Mouse (Mus musculus) spleen, postnatal 0 days (tissue): ENCODE results near the gene Kctd4. TPM values are rescaled to one million over a fixed set of nuclear protein-coding genes. Genes with fewer than 3 reads are reported as not detected.

Experiments used
- polyA plus RNA-seq: library from polyadenylated mRNA; unstranded; fragments of >200 nt; fragmentation: Nextera tagmentation; extraction: Ambion mirVana; gene quantifications from 2 replicates; pipeline ENCODE4 v1.2.1, GENCODE M21; 2015

Gene Kctd4
- polyA plus RNA-seq: 0.51 and 0.59 TPM in 2 replicates

GRCm38 (mm10) chr14:75954766-75955165 is at the start of gene Kctd4:
TSS of gene Kctd4 (plus strand) at chr14:75955009.

GRCm38 (mm10) chr14:76010102-76011061 is 55.6 kb downstream of the Kctd4 start, which contains the start of gene Gtf2f2:
TSS of gene Gtf2f2 (minus strand) at chr14:76010865.

Other genes starting within 250 kb of the Kctd4 start
- 9.5 and 11.5 TPM in 2 replicates for gene Cog3, start 200.5 kb upstream of the Kctd4 start, polyA plus RNA-seq
- gene Slc25a30, start 168.0 kb upstream of the Kctd4 start, polyA plus RNA-seq: 4.6 and 5.6 TPM in 2 replicates
- 1,191 and 1,202 TPM in 2 replicates for gene Tpt1, start 109.9 kb upstream of the Kctd4 start, polyA plus RNA-seq
- gene Gtf2f2, start 55.9 kb downstream of the Kctd4 start, polyA plus RNA-seq: 30.6 and 30.9 TPM in 2 replicates
- gene Gpalpp1, start 155.8 kb downstream of the Kctd4 start, polyA plus RNA-seq: 7.2 and 7.5 TPM in 2 replicates
- gene Nufip1, start 155.9 kb downstream of the Kctd4 start, polyA plus RNA-seq: 7.5 and 7.9 TPM in 2 replicates